Mouse (Mus musculus) embryonic fibroblast, embryonic 13.5 days (primary cell): ENCODE measurements at regions not wholly inside any gene's neighbourhood (a gene's known extent, or its start where the extent isn't known, plus 50 kb on each side); places are given as distances from the start of the nearest gene placed in this dataset.
A peak's percentile ranks its signal among the peaks of the same experiment; 100 is the strongest.

Experiments
- H3K27ac ChIP-seq: 2 replicates; pipeline ENCODE4 v1.5.1; 2012; ENCODE audit warnings: low read length, control low read depth, inconsistent platforms; ENCODE audit not compliant: insufficient read depth
- H3K4me1 ChIP-seq: 2 replicates; pipeline ENCODE4 v1.6.1; 2011; ENCODE audit warnings: low read length; ENCODE audit not compliant: control insufficient read depth, insufficient read depth
- H3K4me3 ChIP-seq: 2 replicates; pipeline ENCODE4 v1.5.1; 2011; ENCODE audit warnings: mild to moderate bottlenecking, control low read depth, low read length; ENCODE audit not compliant: insufficient read depth
- CTCF ChIP-seq: IDR thresholded peaks from 2 replicates; pipeline ENCODE4 v1.5.1; 2011; ENCODE audit warnings: mild to moderate bottlenecking, control low read depth, low read length, moderate library complexity, borderline replicate concordance; ENCODE audit not compliant: insufficient read depth
- POLR2A ChIP-seq: IDR thresholded peaks from 2 replicates; pipeline ENCODE4 v1.6.1; 2011; ENCODE audit warnings: low read depth, mild to moderate bottlenecking, control low read depth, low read length, moderate library complexity

- Histone ChIP-seq H3K4me3 (no peak overlapping the region), H3K4me1 (no peaks in the 10 kb centered on the region), H3K27ac (no peak overlapping the region)
- TF ChIP-seq POLR2A (no peak), CTCF (no peak)
These were observed 63.9 kb upstream of the Fibin start for GRCm38 (mm10) chr2:110426881-110427280.

- no peak overlapping the region for H3K4me3 ChIP-seq
- TF ChIP-seq POLR2A: no peak
- TF ChIP-seq CTCF: no peak
- no peaks in the 10 kb centered on the region for H3K4me1 ChIP-seq
- no peak overlapping the region for H3K27ac ChIP-seq
These were observed 89.7 kb upstream of the Fibin start for GRCm38 (mm10) chr2:110452694-110453093.

- TF ChIP-seq POLR2A (no peak), CTCF (no peak)
- H3K27ac ChIP-seq: peak overlapping the region; percentile 71
These were observed 109.5 kb upstream of the Fibin start for GRCm38 (mm10) chr2:110472307-110472995.

GRCm38 (mm10) chr2:110476591-110476990 lies 113.6 kb upstream of the Fibin start:
- no peak for TF ChIP-seq CTCF
- TF ChIP-seq POLR2A: no peak
- no peak overlapping the region for H3K27ac ChIP-seq
- no peak overlapping the region for H3K4me3 ChIP-seq
- H3K4me1 ChIP-seq: no peaks in the 10 kb centered on the region

More at GRCm38 (mm10) chr2:110472307-110472995, 109.5 kb upstream of the Fibin start:
- Histone ChIP-seq H3K4me1 (no peaks in the 10 kb centered on the region), H3K4me3 (no peak overlapping the region)

- Histone ChIP-seq H3K27ac (no peak overlapping the region), H3K4me1 (no peaks in the 10 kb centered on the region), H3K4me3 (no peak overlapping the region)
- TF ChIP-seq CTCF (no peak), POLR2A (no peak)
These were observed 115.8 kb upstream of the Slc5a12 start for GRCm38 (mm10) chr2:110481327-110481726.

GRCm38 (mm10) chr2:110486201-110486600 lies 110.9 kb upstream of the Slc5a12 start:
- H3K4me1 ChIP-seq: no peaks in the 10 kb centered on the region
- TF ChIP-seq POLR2A: no peak
- TF ChIP-seq CTCF: no peak
- H3K4me3 ChIP-seq: no peak overlapping the region
- H3K27ac ChIP-seq: no peak overlapping the region

- TF ChIP-seq POLR2A: no peak
- TF ChIP-seq CTCF: no peak
- H3K4me1 ChIP-seq: no peaks in the 10 kb centered on the region
- H3K4me3 ChIP-seq: no peak overlapping the region
- H3K27ac ChIP-seq: no peak overlapping the region
These were observed 110.4 kb upstream of the Slc5a12 start for GRCm38 (mm10) chr2:110486724-110487123.

GRCm38 (mm10) chr2:110487950-110488349 lies 109.1 kb upstream of the Slc5a12 start:
- H3K27ac ChIP-seq: peak overlapping the region; percentile 57; the same call in 1 of the 2 replicates
- H3K4me3 ChIP-seq: no peak overlapping the region
- H3K4me1 ChIP-seq: no peaks in the 10 kb centered on the region
- no peak for TF ChIP-seq CTCF
- no peak for TF ChIP-seq POLR2A

- Histone ChIP-seq H3K4me3 (no peak overlapping the region), H3K27ac (no peak overlapping the region), H3K4me1 (no peaks in the 10 kb centered on the region)
- TF ChIP-seq POLR2A (no peak), CTCF (no peak)
These were observed 95.3 kb upstream of the Slc5a12 start for GRCm38 (mm10) chr2:110501786-110502185.

GRCm38 (mm10) chr2:110508162-110508748 lies 88.8 kb upstream of the Slc5a12 start:
- Histone ChIP-seq H3K27ac (no peak overlapping the region), H3K4me3 (no peak overlapping the region), H3K4me1 (no peaks in the 10 kb centered on the region)
- TF ChIP-seq POLR2A: no peak
- no peak for TF ChIP-seq CTCF
